Mouse (Mus musculus): ENCODE data around the gene Phactr1.

- TF ChIP-seq GATA1 (IDR thresholded peaks at IDR 0.05; ENCODE audit: low read length) (no peak), TAL1 (IDR thresholded peaks at IDR 0.05; ENCODE audit: low read length) (no peak)
These were observed 464.4 kb downstream of the Phactr1 start for GRCm38 (mm10) chr13:43144720-43145418.

Measured in erythroblast, embryonic 14.5 days (primary cell).